Mouse (Mus musculus): ENCODE measurements around the gene Abca13.
"Not testable (repeated sequence)": the region's sequence is repeated elsewhere in the genome, so short reads cannot be mapped to it uniquely, and the experiment has no call there.

DNA sequence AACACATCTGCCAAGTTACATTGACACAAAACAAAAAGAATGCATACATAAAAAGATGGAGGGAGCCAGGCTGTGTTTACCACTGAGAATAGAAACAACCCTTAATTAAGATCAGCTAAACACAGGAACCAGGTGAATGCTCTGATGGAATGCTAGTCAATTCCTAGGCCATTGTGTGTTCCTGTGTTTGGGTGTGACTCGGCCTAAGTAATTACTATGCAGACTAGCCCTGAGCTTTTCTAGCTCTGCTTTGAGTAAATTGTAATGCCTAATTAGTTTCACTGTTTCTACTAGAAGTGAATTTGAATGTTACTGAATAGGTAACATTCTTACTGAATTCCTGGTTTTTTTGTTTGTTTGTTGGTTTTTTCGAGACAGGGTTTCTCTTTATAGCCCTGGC is 323.2 kb downstream of the Abca13 start:
- TF ChIP-seq EP300, CTCF (IDR thresholded peaks at IDR 0.05; ENCODE audit: low read depth): not testable (repeated sequence)

Data from liver, embryonic 14.5 days (tissue).